Mouse (Mus musculus): ENCODE results near the gene Ccs.
"Not testable (repeated sequence)": the region's sequence is repeated elsewhere in the genome, so short reads cannot be mapped to it uniquely, and the experiment has no call there.

Ccs gene

GRCm38 (mm10) chr19:4836096-4836495 is 3.0 kb downstream of the Ccs start:
- no peak for DNase-seq (ENCODE audit: low spot score in 2 of 2)

DNA sequence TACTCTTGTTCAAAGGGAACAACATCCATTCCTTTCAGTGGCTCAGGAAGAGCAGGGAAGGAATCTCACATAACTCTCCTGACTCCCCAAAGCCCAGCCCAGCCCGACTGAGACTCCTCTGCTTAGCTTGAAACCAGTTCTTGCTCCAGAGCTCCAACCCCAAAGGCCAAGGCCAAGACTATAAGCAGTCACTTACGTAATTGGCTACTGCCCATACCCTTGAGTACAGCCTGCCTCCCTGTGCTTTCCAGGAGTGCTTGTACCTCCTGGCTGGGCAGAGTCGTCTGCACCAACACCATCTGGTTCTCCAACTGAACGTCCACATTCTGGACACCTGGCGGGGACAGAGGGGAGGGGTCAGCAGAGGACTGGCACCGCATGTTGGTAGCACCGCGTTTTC is 5.2 kb downstream of the Ccs start:
- DNase-seq (ENCODE audit: low spot score in 2 of 2) = no peak

- no peak for DNase-seq (ENCODE audit: low spot score in 2 of 2)
These were observed 10.0 kb downstream of the Ccs start for GRCm38 (mm10) chr19:4829156-4829555.

GRCm38 (mm10) chr19:4828444-4829114 is 10.6 kb downstream of the Ccs start:
- no peak for DNase-seq (ENCODE audit: low spot score in 2 of 2)

GRCm38 (mm10) chr19:4820678-4821303 is 18.3 kb downstream of the Ccs start:
- no peak for DNase-seq (ENCODE audit: low spot score in 2 of 2)

GRCm38 (mm10) chr19:4817182-4817835 is 21.8 kb downstream of the Ccs start:
- no peak for DNase-seq (ENCODE audit: low spot score in 2 of 2)

DNA sequence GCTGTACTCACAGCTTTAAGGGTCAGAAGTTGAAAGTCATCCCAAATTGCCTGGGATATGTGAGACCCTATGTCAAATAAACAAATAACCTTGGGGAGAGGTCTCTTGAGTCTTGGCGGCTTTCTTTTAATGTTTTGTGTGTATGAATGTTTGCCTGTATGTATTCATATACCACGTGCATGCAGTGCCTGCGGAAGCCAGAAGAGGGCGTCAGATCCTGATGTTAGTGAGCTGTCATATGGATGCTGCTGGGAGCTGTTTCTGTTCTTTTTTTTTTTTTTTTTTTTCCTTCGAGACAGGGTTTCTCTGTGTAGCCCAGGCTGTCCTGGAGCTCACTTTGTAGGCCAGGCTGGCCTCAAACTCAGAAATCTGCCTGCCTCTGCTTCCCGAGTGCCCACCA is 26.1 kb downstream of the Ccs start:
- DNase-seq (ENCODE audit: low spot score in 2 of 2) = peak; percentile 55 to 77

DNA sequence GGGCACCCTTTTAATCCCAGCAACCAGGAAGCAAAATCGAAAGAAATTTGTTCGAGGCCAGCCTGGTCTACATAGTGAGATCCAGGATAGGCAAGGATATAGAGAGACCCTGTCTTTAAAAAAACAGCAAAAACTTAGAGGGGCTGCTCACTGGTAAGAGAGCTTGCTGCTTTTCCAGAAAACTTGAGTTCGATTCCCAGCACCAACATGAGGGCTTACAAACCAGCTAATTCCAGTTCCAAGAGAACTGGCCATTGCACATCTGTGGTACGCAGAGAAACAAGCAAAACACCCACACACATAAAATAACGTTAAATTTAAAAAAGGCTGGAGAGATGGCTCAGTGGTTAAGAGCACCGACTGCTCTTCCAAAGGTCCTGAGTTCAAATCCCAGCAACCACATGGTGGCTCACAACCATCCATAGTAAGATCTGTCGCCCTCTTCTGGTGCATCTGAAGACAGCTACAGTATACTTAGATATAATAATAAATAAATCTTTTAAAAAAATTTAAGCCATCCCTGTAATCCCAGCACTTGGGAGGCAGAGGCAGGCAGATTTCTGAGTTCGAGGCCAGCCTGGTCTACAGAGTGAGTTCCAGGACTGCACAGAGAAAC is 26.7 kb downstream of the Ccs start:
- DNase-seq (ENCODE audit: low spot score in 2 of 2) = not testable (repeated sequence)

GRCm38 (mm10) chr19:4811909-4812242 is 27.3 kb downstream of the Ccs start:
- no peak for DNase-seq (ENCODE audit: low spot score in 2 of 2)

DNA sequence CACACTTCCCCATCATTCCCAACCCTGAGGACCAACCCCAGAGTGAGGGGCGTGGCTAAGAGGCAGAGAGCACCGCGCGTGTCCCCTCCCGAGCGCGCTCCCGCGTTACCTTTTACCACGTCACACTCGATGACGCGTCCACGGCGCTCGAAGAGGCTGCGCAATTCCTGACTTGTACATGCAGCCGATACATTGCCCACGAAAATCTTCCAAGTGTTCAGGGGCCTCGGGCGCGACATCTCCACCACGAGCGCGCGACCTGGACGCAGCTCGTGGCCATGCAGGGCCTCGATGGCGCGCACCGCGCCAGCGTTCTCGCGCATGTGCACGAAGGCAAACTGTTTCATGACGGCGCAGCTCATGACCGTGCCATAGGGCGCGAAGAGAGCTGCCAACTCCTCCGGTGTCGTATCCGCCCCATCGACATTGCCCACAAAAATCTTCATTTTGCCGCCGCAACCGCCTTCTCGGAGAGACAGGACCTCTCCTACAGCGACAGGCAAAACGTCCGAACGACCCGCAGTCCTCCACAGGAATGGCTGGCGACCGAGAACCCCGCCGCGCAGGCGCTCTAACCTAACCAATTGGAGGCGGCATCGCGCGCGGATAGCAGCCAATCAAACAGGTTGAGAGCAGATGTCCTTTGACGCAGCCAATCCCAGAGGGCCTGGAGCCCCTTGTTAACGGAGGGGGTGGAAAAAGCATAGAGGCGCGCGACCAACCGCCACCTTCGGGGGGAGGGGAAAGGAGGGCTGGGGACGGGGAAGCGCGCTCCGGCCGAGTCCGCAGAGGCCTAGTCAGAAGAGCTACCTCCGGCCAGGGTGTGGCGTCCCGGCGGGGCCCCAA is 27.8 kb downstream of the Ccs start, which contains the start of the genes Gm21992 and Rbm14:
Gene Gm21992 (minus strand): TSS at position 550 of the 846 bp plus-strand sequence.
Gene Rbm14 (minus strand): TSS at position 572 of the 846 bp plus-strand sequence.
- peak; percentile 97 to 98 for DNase-seq (ENCODE audit: low spot score in 2 of 2)

GRCm38 (mm10) chr19:4810746-4811062 is 28.4 kb downstream of the Ccs start:
- no peak for DNase-seq (ENCODE audit: low spot score in 2 of 2)

DNA sequence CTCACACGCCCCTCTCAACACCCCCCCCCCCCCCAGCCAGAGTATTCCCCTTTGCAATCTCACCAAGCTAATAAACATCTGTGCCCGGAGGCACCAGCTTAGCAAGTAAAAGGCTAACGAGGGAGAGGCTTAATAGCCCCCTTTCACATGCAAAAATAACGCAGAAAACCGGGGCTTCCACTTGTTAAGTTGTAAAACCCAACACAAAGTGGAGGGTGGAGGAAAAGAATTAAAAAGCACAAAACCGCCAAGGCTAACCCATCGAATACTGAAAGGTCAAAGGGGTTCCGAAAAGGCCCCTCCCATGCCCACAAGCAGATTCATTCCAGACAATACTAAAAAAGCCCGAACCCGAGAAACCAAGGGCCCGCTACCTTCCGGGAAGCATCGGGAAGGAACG is 28.8 kb downstream of the Ccs start:
- DNase-seq (ENCODE audit: low spot score in 2 of 2) = no peak

DNA sequence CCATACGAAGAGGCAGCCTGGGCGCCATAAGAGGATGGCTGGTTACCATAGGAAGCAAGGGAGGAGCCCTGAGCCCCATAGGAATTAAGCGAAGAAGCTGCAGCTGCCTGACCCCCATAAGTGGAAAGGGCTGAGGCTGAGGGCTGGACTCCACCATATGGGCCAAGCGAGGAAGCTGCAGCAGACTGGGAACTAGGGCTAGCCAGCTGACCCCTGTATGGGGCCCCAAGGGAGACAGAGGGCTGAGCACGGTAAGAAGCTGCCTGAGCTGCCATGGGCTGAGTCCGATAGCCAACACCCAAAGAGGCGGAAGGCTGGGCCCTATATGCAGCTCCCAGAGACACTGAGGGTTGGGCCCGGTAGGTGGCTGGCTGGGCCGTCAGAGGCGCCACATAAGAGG is 35.8 kb downstream of the Ccs start:
- no peak for DNase-seq (ENCODE audit: low spot score in 2 of 2)

DNA sequence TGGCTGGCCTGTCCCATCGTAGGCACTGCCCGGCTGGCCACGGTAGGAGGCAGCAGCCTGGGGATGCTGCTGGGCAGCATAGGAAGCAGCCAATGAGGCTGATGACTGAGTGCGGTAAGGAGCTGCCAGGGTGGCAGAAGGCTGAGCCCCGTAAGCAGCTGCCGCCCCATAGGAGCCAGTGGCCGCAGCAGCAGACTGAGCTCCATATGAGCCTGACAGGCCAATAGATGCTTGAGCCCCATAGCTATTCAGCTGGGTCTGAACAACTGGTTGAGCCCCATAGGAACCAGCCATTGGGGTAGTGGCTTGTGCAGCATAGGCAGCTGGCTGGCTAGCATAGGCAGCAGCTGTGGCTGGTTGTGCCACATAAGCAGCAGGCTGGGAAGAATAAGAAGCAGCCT is 36.4 kb downstream of the Ccs start:
- DNase-seq (ENCODE audit: low spot score in 2 of 2) = no peak

GRCm38 (mm10) chr19:4799083-4799482 is 40.0 kb downstream of the Ccs start:
- DNase-seq (ENCODE audit: low spot score in 2 of 2) = no peak

GRCm38 (mm10) chr19:4797846-4798245 is 41.3 kb downstream of the Ccs start:
- no peak for DNase-seq (ENCODE audit: low spot score in 2 of 2)

GRCm38 (mm10) chr19:4795929-4796328 is 43.2 kb downstream of the Ccs start:
- no peak for DNase-seq (ENCODE audit: low spot score in 2 of 2)

- DNase-seq (ENCODE audit: low spot score in 2 of 2) = peak; percentile 96 to 97
These were observed 45.2 kb downstream of the Ccs start, which contains the start of gene Rbm4 for GRCm38 (mm10) chr19:4793831-4794422. Gene Rbm4 (minus strand): TSS chr19:4793901.

- DNase-seq (ENCODE audit: low spot score in 2 of 2) = no peak
These were observed 45.8 kb downstream of the Ccs start for GRCm38 (mm10) chr19:4793281-4793830.

DNA sequence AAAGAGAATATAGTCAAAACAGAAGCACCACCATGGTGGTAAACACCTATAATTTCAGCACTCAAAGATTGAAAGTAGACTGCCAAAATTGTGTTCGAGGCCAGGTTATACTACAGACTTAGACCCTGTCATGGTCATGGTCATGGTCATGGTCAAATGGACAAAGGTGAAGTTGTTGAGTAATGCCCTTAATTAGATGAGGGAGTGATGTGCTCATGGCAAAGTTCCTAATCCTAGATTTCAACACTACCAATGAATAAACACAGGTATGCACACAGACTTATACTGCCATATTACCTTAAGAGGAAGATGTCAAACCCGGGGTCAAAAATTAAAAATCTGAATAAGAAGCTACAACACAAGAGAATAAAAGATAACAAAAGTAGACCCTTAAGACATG is 52.8 kb downstream of the Ccs start:
- DNase-seq (ENCODE audit: low spot score in 2 of 2) = no peak

- DNase-seq (ENCODE audit: low spot score in 2 of 2) = no peak
These were observed 53.9 kb downstream of the Ccs start for GRCm38 (mm10) chr19:4785206-4785605.

Measured in spleen, postnatal 4 days (tissue).